Mouse (Mus musculus): ENCODE data around the gene Tmem128.

Tmem128 gene

DNA sequence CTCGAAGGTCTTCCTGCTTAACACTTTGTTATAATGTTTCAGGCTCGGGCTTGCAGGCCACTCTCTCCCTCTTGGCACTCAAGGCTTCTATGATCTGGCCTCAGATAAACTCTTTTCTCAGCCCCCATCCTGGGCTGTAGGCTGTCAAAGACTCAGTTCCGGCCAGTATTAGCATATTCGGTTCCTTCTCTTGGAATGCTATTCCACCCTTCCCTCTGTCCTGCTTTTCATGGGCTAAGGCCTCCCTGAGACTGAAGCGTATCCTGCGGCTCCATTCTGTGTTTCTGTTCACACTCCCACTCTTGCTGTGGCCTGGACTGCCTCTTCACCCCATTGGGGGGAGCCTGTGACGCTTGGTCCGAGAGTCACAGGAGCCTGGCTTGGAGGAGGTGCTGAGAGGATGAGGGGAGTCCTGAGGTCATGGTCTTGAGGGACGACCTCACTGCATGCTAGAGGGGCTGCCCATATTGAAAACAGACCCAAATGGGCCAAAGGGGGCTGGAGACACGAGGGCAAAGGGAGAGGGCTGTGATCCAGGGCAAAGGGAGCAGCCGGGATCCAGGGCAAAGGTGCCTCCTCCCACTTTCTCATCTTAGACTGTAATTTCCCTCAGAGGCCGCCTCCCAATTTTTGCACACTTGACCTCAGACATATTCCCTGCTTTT, 18.1 kb downstream of the Tmem128 start:
- no peak for DNase-seq

DNA sequence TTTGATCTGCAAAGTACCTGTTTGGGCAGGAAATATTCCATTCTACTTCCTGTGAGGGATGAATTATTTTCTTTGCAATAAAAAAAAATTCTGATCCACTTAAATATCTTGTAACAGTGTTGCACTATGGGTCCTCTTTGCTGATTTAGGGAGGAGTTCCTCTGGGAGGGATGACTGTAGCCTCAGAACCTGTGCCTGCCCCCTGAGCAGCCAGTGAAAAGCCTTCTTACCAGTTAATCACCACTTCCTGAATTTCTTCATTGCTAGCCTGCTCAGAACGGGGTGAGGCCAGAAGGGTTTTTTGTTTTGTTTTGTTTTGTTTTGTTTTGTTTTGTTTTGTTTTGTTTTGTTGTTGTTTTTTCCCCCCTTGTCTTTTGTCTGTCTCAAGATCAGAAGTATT, 20.1 kb downstream of the Tmem128 start:
- no peak for DNase-seq

DNA sequence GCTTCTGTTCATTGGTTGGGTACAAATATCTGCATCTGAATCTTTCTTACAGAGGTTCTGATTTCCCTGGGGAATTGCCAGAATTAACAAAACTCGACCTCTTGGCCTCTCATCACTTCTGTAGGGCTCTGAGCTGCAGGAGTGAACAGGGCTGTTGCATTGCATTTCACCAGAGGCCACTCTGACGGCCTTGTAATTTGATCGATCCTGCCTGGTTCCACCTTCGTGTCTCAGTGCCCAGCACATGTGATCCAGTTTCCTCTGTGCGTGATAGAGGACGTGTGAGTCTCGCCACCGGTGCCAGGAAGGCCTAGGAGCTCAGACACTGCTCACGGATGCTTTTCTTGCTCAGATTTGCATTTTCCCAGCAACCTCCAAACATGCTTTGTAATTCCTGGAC, 25.7 kb downstream of the Tmem128 start:
- DNase-seq, result no peak

DNA sequence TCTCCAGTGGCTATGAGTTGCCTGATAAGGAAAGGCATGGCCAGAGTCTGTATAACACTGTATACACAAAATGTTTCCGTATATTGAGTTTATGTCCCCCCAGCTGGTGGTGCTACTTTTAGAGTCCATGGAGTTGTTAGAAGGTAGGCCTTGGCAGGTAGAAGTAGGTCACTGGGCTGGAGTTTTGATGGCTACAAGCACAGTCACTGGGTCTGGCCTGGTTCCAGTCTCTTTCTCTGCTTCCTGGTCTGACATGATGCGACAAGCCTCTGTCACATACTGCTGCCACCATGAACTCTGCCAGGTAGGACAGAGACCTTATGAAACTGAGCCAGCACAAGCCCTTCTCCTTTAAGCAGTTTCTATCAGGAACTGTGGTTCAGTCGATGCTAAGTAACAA, 28.5 kb downstream of the Tmem128 start:
- DNase-seq, result no peak

DNA sequence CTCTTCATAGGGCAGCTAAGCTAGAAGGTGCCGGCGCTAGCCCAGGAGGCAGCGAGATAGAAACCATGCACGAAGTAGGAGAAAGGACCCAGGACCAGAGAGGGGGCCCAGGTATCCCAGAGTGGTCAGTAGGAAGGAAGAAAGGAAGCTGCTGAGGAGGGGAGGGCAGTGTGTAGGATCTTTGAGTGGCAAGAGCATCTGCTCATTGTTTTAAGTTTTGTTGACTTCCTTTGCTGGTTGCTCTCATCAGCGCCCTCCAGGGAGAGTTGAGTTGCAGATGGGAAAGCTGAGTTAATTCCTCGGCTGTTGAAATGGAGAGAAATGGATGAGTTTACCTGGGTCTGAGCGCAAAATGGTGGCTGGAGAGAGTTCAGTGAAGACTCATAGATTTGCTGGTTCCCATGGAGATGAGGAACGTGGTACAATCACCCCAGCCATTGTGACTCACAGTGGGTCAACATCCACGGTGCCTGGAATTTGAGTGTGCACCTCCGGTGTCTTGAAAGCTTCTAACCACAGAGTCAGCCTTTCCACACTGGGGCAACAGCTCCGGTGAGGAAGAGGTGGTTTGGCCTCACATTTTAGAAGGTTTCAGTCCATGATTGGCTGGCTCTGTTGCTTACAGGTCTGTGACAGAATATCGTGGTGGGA, 41.9 kb downstream of the Tmem128 start:
- DNase-seq, result no peak

DNA sequence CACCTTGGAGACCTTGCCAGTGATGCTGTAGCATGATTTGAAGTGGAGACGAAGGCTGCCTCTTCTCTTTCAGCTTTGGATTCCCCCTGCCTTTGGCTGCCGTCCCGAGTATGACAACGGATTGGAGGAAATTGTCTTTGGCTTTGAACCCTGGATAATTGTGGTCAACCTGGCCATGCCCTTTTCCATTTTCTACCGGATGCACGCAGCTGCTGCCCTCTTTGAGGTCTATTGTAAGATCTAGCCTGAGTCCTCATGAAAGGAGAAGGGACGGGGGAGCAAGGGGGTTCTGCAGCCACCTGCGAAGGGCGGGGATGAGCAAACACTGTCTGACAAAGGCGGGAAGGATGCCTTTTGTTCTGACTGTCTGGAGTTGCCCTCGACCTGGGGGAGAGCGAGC, 42.7 kb downstream of the Tmem128 start:
- DNase-seq, result no peak

DNA sequence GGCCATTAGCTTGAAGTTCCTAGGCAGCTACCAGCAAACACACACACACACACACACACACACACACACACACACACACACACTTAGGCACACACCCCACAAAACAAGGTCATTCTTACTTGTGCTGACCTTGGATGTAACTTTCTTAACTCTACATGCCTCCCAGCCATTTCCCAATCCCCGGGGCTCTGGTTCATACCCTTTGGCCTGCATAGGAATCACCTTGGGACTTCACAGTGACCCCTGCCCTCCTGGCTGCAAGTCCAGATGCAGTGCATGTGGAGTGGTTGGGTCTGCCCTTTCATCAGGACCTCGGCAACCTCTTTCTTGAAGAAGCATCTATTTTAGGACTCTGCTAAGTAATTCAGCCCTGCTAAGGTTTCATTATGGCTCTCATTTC, 45.3 kb downstream of the Tmem128 start:
- DNase-seq, result no peak

DNA sequence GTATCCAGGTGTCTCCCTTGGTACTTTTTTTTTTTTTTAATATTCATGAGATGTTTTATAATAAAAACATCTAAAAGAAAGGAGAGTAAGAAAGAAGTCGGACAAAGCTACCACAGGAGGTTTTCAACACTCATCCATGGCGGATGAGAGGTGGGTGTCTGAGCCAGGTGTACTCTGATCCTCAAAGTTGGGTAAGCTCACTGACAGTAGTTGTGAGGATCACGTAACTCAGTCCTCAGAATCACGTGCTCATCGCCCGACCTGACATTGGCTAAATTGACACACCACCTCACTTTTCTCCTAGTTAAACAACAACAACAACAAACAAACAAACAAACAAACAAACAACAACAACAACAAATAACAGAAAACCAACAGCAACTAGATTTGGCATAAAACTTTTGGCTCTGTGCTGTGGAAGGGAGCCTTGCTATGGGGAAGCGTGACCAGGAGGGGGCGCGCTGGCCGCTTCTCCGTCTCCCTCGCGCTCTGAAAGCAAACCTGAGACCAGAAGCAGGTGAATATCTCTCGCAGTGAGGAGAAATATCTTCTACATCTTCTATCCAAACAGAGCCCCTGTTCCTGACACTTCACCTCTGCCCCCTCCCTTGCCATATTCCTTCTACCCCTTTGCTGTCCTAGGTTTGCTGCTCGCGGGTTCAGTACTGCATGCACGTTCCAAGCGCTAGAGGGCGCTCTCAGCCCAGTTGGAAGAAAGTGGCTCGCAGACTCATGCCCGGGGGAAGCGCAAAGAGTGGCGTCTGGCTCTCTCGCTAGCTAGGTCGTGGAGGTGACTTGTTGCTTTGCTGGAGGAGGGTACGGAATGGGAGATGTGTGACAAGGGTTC, 47.5 kb downstream of the Tmem128 start:
- DNase-seq, result peak; percentile 88 to 96

DNA sequence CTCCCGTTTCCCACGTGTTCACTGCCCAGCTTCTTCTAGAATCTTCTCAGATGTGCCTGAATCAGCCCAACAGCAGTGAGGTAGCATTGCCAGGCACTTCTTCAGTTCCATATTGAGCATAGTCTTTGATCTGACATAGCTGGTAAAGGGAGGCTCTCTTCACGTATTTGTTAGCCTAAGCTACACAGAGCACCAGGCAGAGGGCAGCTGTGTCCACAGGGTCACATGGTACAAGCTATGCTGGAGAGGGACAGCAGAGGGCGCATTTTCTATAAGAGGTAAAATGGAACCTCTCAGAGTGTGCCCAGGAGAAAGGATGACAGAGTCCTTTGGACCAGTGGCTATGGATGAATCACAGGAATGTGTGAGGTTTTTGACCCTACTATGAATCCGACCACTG, 48.9 kb downstream of the Tmem128 start:
- peak; percentile 64 to 85 for DNase-seq

DNA sequence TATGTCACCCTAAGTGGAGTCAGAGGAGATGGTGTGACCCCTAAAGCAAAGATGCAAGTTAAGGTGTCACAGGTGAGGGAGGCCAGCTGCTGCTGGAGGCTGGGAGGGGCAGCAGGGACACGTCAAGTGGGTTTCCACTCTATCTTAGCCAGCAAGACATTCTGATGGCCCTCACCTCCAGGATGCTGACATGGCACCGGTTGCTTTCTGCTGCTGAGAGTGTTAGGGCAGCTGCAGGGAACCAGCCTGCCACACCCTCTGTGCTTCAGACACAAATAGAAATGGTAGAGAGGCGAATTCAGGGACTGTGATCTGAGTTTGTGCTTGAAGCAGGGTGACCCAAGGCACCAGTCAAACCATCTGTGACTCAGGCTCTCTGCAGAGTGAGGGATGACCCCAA, 49.8 kb downstream of the Tmem128 start:
- no peak for DNase-seq
